Mouse (Mus musculus) stomach, postnatal 0 days (tissue): Measurements from ENCODE around the gene Pml.

Experiments
- CTCF ChIP-seq: IDR thresholded peaks from 2 replicates; pipeline ENCODE4 v1.5.1; 2016; ENCODE audit warnings: antibody characterized with exemption, low read depth, mild to moderate bottlenecking, moderate library complexity
- EP300 ChIP-seq: optimal IDR thresholded peaks from 2 replicates; pipeline ENCODE3; 2016; ENCODE audit warnings: antibody characterized with exemption

DNA sequence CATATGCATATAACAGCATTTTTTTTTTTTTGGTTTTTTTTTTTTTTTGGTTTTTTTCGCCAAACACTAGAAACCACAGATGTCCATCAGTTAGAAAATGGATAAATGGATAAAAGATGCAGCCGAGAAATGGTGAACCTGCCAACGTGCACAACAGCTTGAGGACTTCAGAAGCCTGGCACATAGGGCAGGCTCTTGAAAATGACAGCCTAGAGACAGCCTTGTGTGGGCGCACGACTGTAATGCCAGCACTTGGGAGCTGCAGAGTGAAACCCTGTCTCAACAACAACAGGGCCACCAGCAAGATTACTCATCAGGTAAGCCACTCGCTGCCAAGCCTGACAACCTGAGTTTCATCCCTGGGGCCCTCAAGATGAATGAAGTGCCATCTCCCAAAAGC lies 80.2 kb downstream of the Pml start:
- TF ChIP-seq CTCF (no peak), EP300 (no peak)
